Mouse (Mus musculus): ENCODE results near the gene Ndufc2. TPM values are rescaled to one million over a fixed set of nuclear protein-coding genes. Genes with fewer than 3 reads are reported as not detected.

Gene Ndufc2
- polyA plus RNA-seq, 1 experiment from 2014 or later = 395 TPM

- H3K36me3 ChIP-seq = peaks cover 57% of the 10 kb centered on the region
- H3K9me3 ChIP-seq = no peaks in the 10 kb centered on the region
- 78% methylated on average over 13 of the region's 13 CpGs for WGBS
- H3K4me1 ChIP-seq (replicated peaks) = 0 out of 2 replicates have a peak, but pooled peaks cover 5% of the 10 kb centered on the region
- no peak overlapping the region for H3K9ac ChIP-seq (replicated peaks)
- no peaks in the 10 kb centered on the region for H3K27me3 ChIP-seq
- ATAC-seq = peak; percentile 91
- no peak overlapping the region for H3K4me3 ChIP-seq (replicated peaks)
- H3K4me2 ChIP-seq (replicated peaks) = no peak overlapping the region
- H3K27ac ChIP-seq = 0 out of 2 replicates have a peak overlapping the region, but pooled peaks have one; percentile 19
Measured at GRCm38 (mm10) chr7:97391293-97392078, 8.3 kb upstream of the Ndufc2 start.

- H3K4me3 ChIP-seq (replicated peaks) = no peak overlapping the region
- no peaks in the 10 kb centered on the region for H3K27me3 ChIP-seq
- H3K4me2 ChIP-seq (replicated peaks) = no peak overlapping the region
- 0 out of 2 replicates have a peak, but pooled peaks have one; percentile 12 for ATAC-seq
- H3K9me3 ChIP-seq = no peaks in the 10 kb centered on the region
- H3K36me3 ChIP-seq = peaks cover 52% of the 10 kb centered on the region
- 88% methylated on average over 6 of the region's 6 CpGs for WGBS
- H3K4me1 ChIP-seq (replicated peaks) = 0 out of 2 replicates have a peak, but pooled peaks cover 5% of the 10 kb centered on the region
- no peak overlapping the region for H3K27ac ChIP-seq
- H3K9ac ChIP-seq (replicated peaks) = no peak overlapping the region
Measured at GRCm38 (mm10) chr7:97392079-97392445, 7.7 kb upstream of the Ndufc2 start.

- Histone ChIP-seq H3K9ac (replicated peaks) (no peak overlapping the region), H3K4me2 (replicated peaks) (no peak overlapping the region), H3K4me3 (replicated peaks) (no peak overlapping the region), H3K36me3 (peaks cover 32% of the 10 kb centered on the region), H3K4me1 (replicated peaks) (0 out of 2 replicates have a peak, but pooled peaks cover 6% of the 10 kb centered on the region), H3K27me3 (no peaks in the 10 kb centered on the region), H3K27ac (no peak overlapping the region), H3K9me3 (no peaks in the 10 kb centered on the region)
- WGBS = 87% methylated on average over 2 of the region's 2 CpGs
- no peak for ATAC-seq
Measured at GRCm38 (mm10) chr7:97394375-97394774, 5.4 kb upstream of the Ndufc2 start.

- Histone ChIP-seq H3K4me2 (replicated peaks) (no peak overlapping the region), H3K9ac (replicated peaks) (no peak overlapping the region), H3K9me3 (no peaks in the 10 kb centered on the region)
Measured at GRCm38 (mm10) chr7:97398943-97399342, 860 bp upstream of the Ndufc2 start.

GRCm38 (mm10) chr7:97407145-97407544 lies 7.3 kb downstream of the Ndufc2 start:
- ATAC-seq = no peak
- H3K4me2 ChIP-seq (replicated peaks) = no peak overlapping the region
- no peaks in the 10 kb centered on the region for H3K9me3 ChIP-seq
- no peaks in the 10 kb centered on the region for H3K27me3 ChIP-seq
- no peak overlapping the region for H3K9ac ChIP-seq (replicated peaks)
- no peak overlapping the region for H3K4me3 ChIP-seq (replicated peaks)
- WGBS = 86% methylated on average over 10 of the region's 10 CpGs
- H3K4me1 ChIP-seq (replicated peaks) = no peaks in the 10 kb centered on the region
- no peak overlapping the region for H3K27ac ChIP-seq
- H3K36me3 ChIP-seq = peaks cover 54% of the 10 kb centered on the region

More at GRCm38 (mm10) chr7:97398943-97399342, 860 bp upstream of the Ndufc2 start:
- Histone ChIP-seq H3K4me1 (replicated peaks) (peaks cover 22% of the 10 kb centered on the region), H3K4me3 (replicated peaks) (no peak overlapping the region), H3K27me3 (no peaks in the 10 kb centered on the region), H3K36me3 (peaks cover 7% of the 10 kb centered on the region; the same call in 1 of the 2 replicates), H3K27ac (no peak overlapping the region)
- 91% methylated on average over 6 of the region's 6 CpGs for WGBS
- no peak for ATAC-seq

GRCm38 (mm10) chr7:97411106-97411505 lies 11.3 kb downstream of the Ndufc2 start:
- Histone ChIP-seq H3K4me3 (replicated peaks) (no peak overlapping the region), H3K4me2 (replicated peaks) (no peak overlapping the region), H3K27ac (no peak overlapping the region), H3K4me1 (replicated peaks) (no peaks in the 10 kb centered on the region), H3K36me3 (peaks cover 54% of the 10 kb centered on the region), H3K9me3 (no peaks in the 10 kb centered on the region), H3K27me3 (no peaks in the 10 kb centered on the region), H3K9ac (replicated peaks) (no peak overlapping the region)
- 94% methylated on average over 2 of the region's 2 CpGs for WGBS
- ATAC-seq = no peak

- no peaks in the 10 kb centered on the region for H3K4me1 ChIP-seq (replicated peaks)
- no peaks in the 10 kb centered on the region for H3K9me3 ChIP-seq
- H3K4me3 ChIP-seq (replicated peaks) = no peak overlapping the region
- H3K9ac ChIP-seq (replicated peaks) = no peak overlapping the region
- no peak overlapping the region for H3K27ac ChIP-seq
- H3K27me3 ChIP-seq = no peaks in the 10 kb centered on the region
- peaks cover 54% of the 10 kb centered on the region for H3K36me3 ChIP-seq
- ATAC-seq = no peak
- H3K4me2 ChIP-seq (replicated peaks) = no peak overlapping the region
- WGBS = 86% methylated on average over 3 of the region's 3 CpGs
Measured at GRCm38 (mm10) chr7:97411575-97411974, 11.8 kb downstream of the Ndufc2 start.

GRCm38 (mm10) chr7:97413981-97414380 lies 14.2 kb downstream of the Ndufc2 start:
- no peak for ATAC-seq
- Histone ChIP-seq H3K9ac (replicated peaks) (no peak overlapping the region), H3K4me3 (replicated peaks) (no peak overlapping the region), H3K4me2 (replicated peaks) (no peak overlapping the region), H3K27ac (no peak overlapping the region), H3K4me1 (replicated peaks) (no peaks in the 10 kb centered on the region), H3K9me3 (no peaks in the 10 kb centered on the region), H3K27me3 (no peaks in the 10 kb centered on the region), H3K36me3 (peaks cover 33% of the 10 kb centered on the region)
- WGBS = 93% methylated on average over 1 of the region's 1 CpGs

GRCm38 (mm10) chr7:97414426-97414825 lies 14.6 kb downstream of the Ndufc2 start:
- Histone ChIP-seq H3K9me3 (no peaks in the 10 kb centered on the region), H3K27ac (no peak overlapping the region), H3K4me3 (replicated peaks) (no peak overlapping the region), H3K4me1 (replicated peaks) (no peaks in the 10 kb centered on the region), H3K27me3 (no peaks in the 10 kb centered on the region), H3K4me2 (replicated peaks) (no peak overlapping the region), H3K36me3 (peaks cover 29% of the 10 kb centered on the region), H3K9ac (replicated peaks) (no peak overlapping the region)
- 84% methylated on average over 1 of the region's 1 CpGs for WGBS
- no peak for ATAC-seq

- no peak overlapping the region for H3K4me2 ChIP-seq (replicated peaks)
- no peak for ATAC-seq
- H3K9me3 ChIP-seq = no peaks in the 10 kb centered on the region
- no peak overlapping the region for H3K27ac ChIP-seq
- H3K4me1 ChIP-seq (replicated peaks) = no peaks in the 10 kb centered on the region
- no peak overlapping the region for H3K4me3 ChIP-seq (replicated peaks)
- no peak overlapping the region for H3K9ac ChIP-seq (replicated peaks)
- H3K36me3 ChIP-seq = peaks cover 22% of the 10 kb centered on the region
- WGBS = 68% methylated on average over 9 of the region's 9 CpGs
- no peaks in the 10 kb centered on the region for H3K27me3 ChIP-seq
Measured at GRCm38 (mm10) chr7:97414915-97415687, 15.3 kb downstream of the Ndufc2 start.

GRCm38 (mm10) chr7:97416473-97416872 lies 16.7 kb downstream of the Ndufc2 start:
- Histone ChIP-seq H3K27me3 (no peaks in the 10 kb centered on the region), H3K4me3 (replicated peaks) (no peak overlapping the region), H3K4me2 (replicated peaks) (no peak overlapping the region), H3K27ac (no peak overlapping the region), H3K9ac (replicated peaks) (no peak overlapping the region), H3K36me3 (0 out of 2 replicates have a peak, but pooled peaks cover 12% of the 10 kb centered on the region), H3K9me3 (no peaks in the 10 kb centered on the region), H3K4me1 (replicated peaks) (no peaks in the 10 kb centered on the region)
- WGBS = 84% methylated on average over 4 of the region's 4 CpGs
- ATAC-seq = no peak

Measured in midbrain, embryonic 13.5 days (tissue).